In genomic region chr10:69078008-69078407, GRCm38 (mm10) we compare ENCODE assay signal across 17 mouse cellular contexts.
DNase-seq lines count a peak whose midpoint lies in the region; ATAC-seq and TF ChIP-seq lines count a peak whose summit lies in the region.
"Had no signal": no experiment of that assay in that cellular context is flagged by ENCODE, and none has a peak within 500 bp of the region (broad histone marks: within the 10 kb centered on the region; RNA-seq: fewer than 3 reads in every experiment).

No protein-coding gene starts in this region.

- no peak for TF ChIP-seq EP300 in heart, adult 2 months (IDR thresholded peaks at IDR 0.05; ENCODE audit: insufficient read depth, low read depth, low read length)

- no peaks in the 10 kb centered on the region for H3K36me3 ChIP-seq in forebrain, embryonic 15.5 days
- no peaks in the 10 kb centered on the region for H3K36me3 ChIP-seq in forebrain, embryonic 11.5 days (ENCODE audit: control insufficient read depth, insufficient read depth, low read length)
- H3K36me3 ChIP-seq in forebrain, postnatal 0 days (ENCODE audit: insufficient read depth): no peaks in the 10 kb centered on the region
- H3K36me3 ChIP-seq in forebrain, embryonic 12.5 days (replicated peaks): no peaks in the 10 kb centered on the region
- H3K36me3 ChIP-seq in heart, adult 2 months (ENCODE audit: control insufficient read depth, insufficient read depth, low read length): no peaks in the 10 kb centered on the region
- H3K36me3 ChIP-seq: embryonic facial prominence, embryonic 10.5 days; embryonic facial prominence, embryonic 12.5 days had no signal

- H3K9ac ChIP-seq in forebrain, embryonic 15.5 days (replicated peaks): no peak overlapping the region
- no peak overlapping the region for H3K9ac ChIP-seq in forebrain, embryonic 11.5 days (ENCODE audit: low read length)
- no peak overlapping the region for H3K9ac ChIP-seq in forebrain, postnatal 0 days
- no peak overlapping the region for H3K9ac ChIP-seq in forebrain, embryonic 12.5 days
- no peak overlapping the region for H3K9ac ChIP-seq in heart, adult 2 months (ENCODE audit: low read depth, low read length)
- H3K9ac ChIP-seq: embryonic facial prominence, embryonic 12.5 days had no signal

- no peak overlapping the region for H3K4me2 ChIP-seq in forebrain, embryonic 15.5 days (replicated peaks)
- no peak overlapping the region for H3K4me2 ChIP-seq in forebrain, embryonic 11.5 days (ENCODE audit: low read depth, low read length, severe bottlenecking)
- H3K4me2 ChIP-seq in forebrain, postnatal 0 days (ENCODE audit: low read depth): no peak overlapping the region
- H3K4me2 ChIP-seq in forebrain, embryonic 12.5 days: no peak overlapping the region
- H3K4me2 ChIP-seq: embryonic facial prominence, embryonic 12.5 days had no signal

- H3K79me2 ChIP-seq in heart, adult 2 months (replicated peaks; ENCODE audit: control insufficient read depth, insufficient read depth, low read length): no peaks in the 10 kb centered on the region

- 68% methylated on average over 11 of the region's 11 CpGs for WGBS in forebrain, embryonic 15.5 days
- 85% methylated on average over 11 of the region's 11 CpGs for WGBS in forebrain, embryonic 11.5 days
- 69% methylated on average over 11 of the region's 11 CpGs for WGBS in forebrain, postnatal 0 days
- 82% methylated on average over 11 of the region's 11 CpGs for WGBS in forebrain, embryonic 12.5 days
- 75% methylated on average over 11 of the region's 11 CpGs for WGBS in heart, adult 2 months

- no peaks in the 10 kb centered on the region for H3K4me1 ChIP-seq in forebrain, embryonic 15.5 days
- no peaks in the 10 kb centered on the region for H3K4me1 ChIP-seq in forebrain, embryonic 11.5 days (replicated peaks; ENCODE audit: control insufficient read depth, insufficient read depth, low read length)
- H3K4me1 ChIP-seq in forebrain, postnatal 0 days (ENCODE audit: insufficient read depth): no peaks in the 10 kb centered on the region
- no peaks in the 10 kb centered on the region for H3K4me1 ChIP-seq in forebrain, embryonic 12.5 days
- no peaks in the 10 kb centered on the region for H3K4me1 ChIP-seq in heart, adult 2 months (ENCODE audit: control insufficient read depth, insufficient read depth, low read length)
- H3K4me1 ChIP-seq: embryonic facial prominence, embryonic 10.5 days; embryonic facial prominence, embryonic 12.5 days had no signal

- no peaks in the 10 kb centered on the region for H3K9me3 ChIP-seq in forebrain, embryonic 15.5 days
- H3K9me3 ChIP-seq in forebrain, embryonic 11.5 days (ENCODE audit: control insufficient read depth, low read length): no peaks in the 10 kb centered on the region
- H3K9me3 ChIP-seq in forebrain, postnatal 0 days (ENCODE audit: low read length): no peaks in the 10 kb centered on the region
- no peaks in the 10 kb centered on the region for H3K9me3 ChIP-seq in forebrain, embryonic 12.5 days
- H3K9me3 ChIP-seq: embryonic facial prominence, embryonic 10.5 days; embryonic facial prominence, embryonic 12.5 days had no signal

- ATAC-seq in forebrain, embryonic 15.5 days (replicated peaks): peak; percentile 57; the same call in 1 of the 2 replicates
- ATAC-seq in forebrain, embryonic 11.5 days (replicated peaks; ENCODE audit: low FRiP score): no peak
- ATAC-seq in forebrain, postnatal 0 days: peak; percentile 50
- ATAC-seq in forebrain, embryonic 12.5 days (ENCODE audit: low FRiP score): no peak

- no peak for DNase-seq in forebrain, embryonic 11.5 days (ENCODE audit: low spot score)
- peak; percentile 15 for DNase-seq in forebrain, postnatal 0 days
- DNase-seq in heart, adult 11 months: peak; percentile 59
- DNase-seq in heart, adult 2 months: no peak
- no peak for DNase-seq in gastrocnemius, postnatal 25 days
- DNase-seq: adrenal gland, adult 2 months; adrenal gland, postnatal 10 days; adrenal gland, postnatal 25 days; cerebellum, adult 11-12 months; cerebellum, adult 2 months; cerebellum, adult 9-10 months; cerebellum, postnatal 10 days; cerebellum, postnatal 25 days had no signal

- no peak overlapping the region for H3K4me3 ChIP-seq in forebrain, embryonic 15.5 days
- H3K4me3 ChIP-seq in forebrain, embryonic 11.5 days (ENCODE audit: low read depth, low read length): no peak overlapping the region
- H3K4me3 ChIP-seq in forebrain, postnatal 0 days (ENCODE audit: low read depth, low read length): no peak overlapping the region
- no peak overlapping the region for H3K4me3 ChIP-seq in forebrain, embryonic 12.5 days (replicated peaks)
- H3K4me3 ChIP-seq in heart, adult 2 months: no peak overlapping the region
- H3K4me3 ChIP-seq: embryonic facial prominence, embryonic 10.5 days; embryonic facial prominence, embryonic 12.5 days had no signal

- TF ChIP-seq POLR2A in heart, adult 2 months (IDR thresholded peaks at IDR 0.05; ENCODE audit: insufficient read depth, low read depth, low read length): no peak

- intact Hi-C loops in heart, adult 2 months (cut with DNase I): no loop called here

- no peak overlapping the region for H3K27ac ChIP-seq in forebrain, embryonic 15.5 days (replicated peaks)
- H3K27ac ChIP-seq in forebrain, embryonic 11.5 days (ENCODE audit: low read depth, low read length): no peak overlapping the region
- H3K27ac ChIP-seq in forebrain, postnatal 0 days (ENCODE audit: low read depth, low read length): no peak overlapping the region
- H3K27ac ChIP-seq in forebrain, embryonic 12.5 days: no peak overlapping the region
- H3K27ac ChIP-seq in heart, adult 2 months: no peak overlapping the region
- H3K27ac ChIP-seq: embryonic facial prominence, embryonic 10.5 days; embryonic facial prominence, embryonic 12.5 days had no signal

- TF ChIP-seq CTCF in forebrain, postnatal 0 days (IDR thresholded peaks at IDR 0.05; ENCODE audit: low read depth): no peak
- no peak for TF ChIP-seq CTCF in heart, adult 2 months (IDR thresholded peaks at IDR 0.05)

- no peaks in the 10 kb centered on the region for H3K27me3 ChIP-seq in forebrain, embryonic 15.5 days
- no peaks in the 10 kb centered on the region for H3K27me3 ChIP-seq in forebrain, embryonic 11.5 days (ENCODE audit: control insufficient read depth, insufficient read depth, low read length)
- H3K27me3 ChIP-seq in forebrain, postnatal 0 days (ENCODE audit: insufficient read depth, low read length): no peaks in the 10 kb centered on the region
- no peaks in the 10 kb centered on the region for H3K27me3 ChIP-seq in forebrain, embryonic 12.5 days
- H3K27me3 ChIP-seq in heart, adult 2 months (ENCODE audit: control insufficient read depth, insufficient read depth, low read length): no peaks in the 10 kb centered on the region
- H3K27me3 ChIP-seq: embryonic facial prominence, embryonic 12.5 days had no signal

Comparison
In these comparisons a context has a peak if more than half of its experiments do, and no peak if none do; other contexts are left out.
1. ATAC-seq: peak in forebrain, embryonic 15.5 days (single experiment) and forebrain, postnatal 0 days (single experiment); none in forebrain, embryonic 11.5 days (single experiment) and forebrain, embryonic 12.5 days (single experiment).
2. DNase-seq: peak in forebrain, postnatal 0 days (single experiment) and heart, adult 11 months (single experiment); none in forebrain, embryonic 11.5 days (single experiment), heart, adult 2 months (0 of 2) and gastrocnemius, postnatal 25 days (single experiment).